Mouse (Mus musculus) bone marrow, adult 2 months (tissue): ENCODE data around the gene Iqsec2.

Experiments
- CTCF ChIP-seq: fragments of 200-500 bp; IDR thresholded peaks from 2 replicates; pipeline ENCODE4 v1.5.1; 2011; ENCODE audit warnings: low read length, control low read depth; ENCODE audit not compliant: control insufficient read depth, insufficient read depth
- POLR2A ChIP-seq: fragments of 200-500 bp; IDR thresholded peaks from 2 replicates; pipeline ENCODE4 v1.6.1; 2011; ENCODE audit warnings: low read depth, mild to moderate bottlenecking, control low read depth, low read length, borderline replicate concordance; ENCODE audit not compliant: control insufficient read depth

DNA sequence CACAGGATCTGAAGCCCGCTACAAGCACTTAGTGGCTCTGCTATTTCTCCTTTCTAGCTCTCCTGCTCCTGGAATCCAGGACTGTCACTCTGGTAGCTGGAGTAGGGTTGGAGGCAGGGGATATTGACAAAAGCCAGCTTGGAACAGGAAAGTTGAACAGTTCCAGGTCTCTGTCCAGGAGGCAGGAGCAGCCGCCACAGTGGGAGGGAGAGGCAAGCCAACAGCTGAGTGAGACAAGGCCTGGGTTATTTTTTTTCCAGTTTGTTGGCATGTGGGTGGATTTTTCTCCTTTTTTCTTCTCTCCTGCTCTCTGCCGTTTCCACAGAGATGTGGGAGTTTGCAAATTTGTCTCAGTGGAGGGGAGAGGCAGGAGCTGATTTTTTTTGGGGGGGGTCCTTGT lies 13.3 kb upstream of the Iqsec2 start:
- TF ChIP-seq POLR2A (no peak), CTCF (no peak)
